Mouse (Mus musculus): ENCODE data around the gene 1700067P10Rik.
A peak's percentile ranks its signal among the peaks of the same experiment; 100 is the strongest.

1700067P10Rik gene

DNA sequence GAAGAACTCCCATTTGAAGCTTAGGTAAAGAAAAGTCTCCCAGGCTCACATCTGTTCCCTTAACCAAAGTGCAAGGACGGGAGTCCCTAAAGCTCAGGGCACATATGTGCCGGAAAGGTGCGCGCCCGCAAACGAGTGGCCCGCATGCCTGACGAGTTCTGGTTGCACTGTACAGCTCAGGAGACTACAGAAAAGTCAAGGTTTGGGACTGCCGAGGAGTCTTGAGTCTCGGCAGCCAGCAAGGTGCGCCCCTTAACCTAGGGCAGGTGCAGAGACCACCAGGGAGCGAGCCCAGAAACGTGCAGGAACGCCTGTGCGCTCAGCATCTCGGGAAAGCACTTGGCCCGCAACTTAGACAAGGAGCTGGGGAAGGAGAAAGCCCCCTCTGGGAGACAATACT is 7.2 kb downstream of the 1700067P10Rik start:
- no peak for DNase-seq

DNA sequence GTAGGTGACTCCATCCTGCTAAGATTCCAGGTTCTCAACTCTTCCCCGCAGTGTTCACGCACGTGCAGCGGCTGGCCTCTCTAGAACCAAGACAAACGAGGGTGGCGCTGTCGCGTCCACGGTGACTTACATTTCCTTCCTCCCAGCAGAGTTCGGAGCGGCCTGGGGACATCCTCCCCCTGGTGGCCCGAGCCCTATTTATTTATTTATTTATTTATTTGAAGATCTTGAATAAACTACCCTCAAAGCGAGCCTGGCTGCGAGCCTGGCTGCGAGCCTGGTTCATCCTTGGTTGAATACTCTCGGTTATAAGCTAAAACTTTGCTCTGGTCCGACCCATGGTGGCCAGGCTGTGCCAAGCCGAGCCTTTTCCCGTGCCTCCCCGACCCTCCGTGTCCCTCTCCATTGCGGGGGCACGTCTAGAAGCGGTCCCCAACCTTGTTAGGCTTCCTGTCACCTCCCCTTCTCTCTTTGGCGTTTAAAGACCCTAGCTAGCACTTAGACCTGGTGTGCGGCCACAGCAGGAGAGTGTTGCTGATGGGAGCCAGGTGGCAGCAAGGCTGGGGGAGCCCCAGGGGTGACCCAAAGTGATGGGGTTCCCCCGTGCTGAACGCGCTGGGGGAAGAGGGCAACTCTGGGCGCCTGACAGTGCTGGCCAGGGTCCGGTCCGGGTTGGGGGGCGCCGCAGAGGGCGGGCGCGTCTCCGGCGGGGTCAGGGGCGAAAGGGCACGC is 8.1 kb downstream of the 1700067P10Rik start:
- no peak for DNase-seq

DNA sequence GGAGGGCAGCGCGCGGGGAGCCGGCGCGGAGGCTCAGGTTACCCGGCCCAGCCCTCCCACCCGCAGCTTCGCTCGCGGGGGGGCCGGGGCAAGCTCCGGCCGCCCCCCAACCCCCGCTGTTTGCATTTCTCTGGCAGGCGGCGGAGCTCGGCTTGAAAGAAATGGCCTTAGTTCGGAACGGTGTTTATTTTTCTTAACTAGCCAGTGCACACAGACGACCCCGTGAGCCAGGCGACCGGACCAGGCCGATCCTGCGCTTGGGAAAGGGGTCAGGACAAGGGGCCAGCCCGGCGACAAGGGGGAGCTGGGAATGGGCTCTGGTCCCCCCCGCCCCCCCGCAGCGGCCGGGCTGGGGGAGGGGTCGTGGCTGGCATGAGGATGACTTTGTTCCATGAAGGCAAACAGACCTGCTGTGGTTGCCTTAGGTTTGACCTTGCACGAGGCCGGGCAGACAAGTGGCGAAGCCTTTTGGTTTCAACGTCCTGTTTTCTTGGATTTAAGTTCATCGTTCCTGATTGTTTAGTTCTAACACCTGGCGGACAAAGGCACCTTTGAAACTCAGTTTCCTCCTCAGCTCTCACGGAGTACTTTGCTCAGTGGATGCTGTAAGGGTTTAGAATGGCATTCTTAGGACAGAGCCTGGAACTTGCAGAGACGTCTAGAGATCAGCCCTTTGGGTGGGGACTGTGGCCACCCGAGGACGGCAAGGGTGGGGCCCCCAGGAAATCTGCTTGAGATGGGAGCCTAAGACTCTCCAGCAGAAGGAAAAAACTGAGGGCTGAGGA is 8.8 kb downstream of the 1700067P10Rik start:
- no peak for DNase-seq

DNA sequence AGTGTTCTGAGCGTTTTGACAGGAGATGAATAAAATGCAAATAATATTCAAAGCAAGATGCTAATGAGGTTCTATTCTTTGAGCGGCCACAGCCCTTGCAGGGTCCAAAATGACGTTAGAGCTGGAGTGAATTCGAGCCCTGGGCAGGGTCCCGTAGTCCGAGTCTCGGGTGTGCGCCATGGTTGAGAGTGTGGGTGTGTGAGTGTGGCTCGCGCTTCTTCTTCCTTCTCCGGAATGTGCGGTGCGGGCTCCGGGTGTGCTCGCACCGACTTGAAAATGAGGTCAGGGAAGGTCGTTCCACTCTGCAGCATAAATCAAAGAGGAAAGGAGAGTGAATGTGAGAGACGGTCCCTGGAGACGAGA is 9.4 kb downstream of the 1700067P10Rik start:
- no peak for DNase-seq

DNA sequence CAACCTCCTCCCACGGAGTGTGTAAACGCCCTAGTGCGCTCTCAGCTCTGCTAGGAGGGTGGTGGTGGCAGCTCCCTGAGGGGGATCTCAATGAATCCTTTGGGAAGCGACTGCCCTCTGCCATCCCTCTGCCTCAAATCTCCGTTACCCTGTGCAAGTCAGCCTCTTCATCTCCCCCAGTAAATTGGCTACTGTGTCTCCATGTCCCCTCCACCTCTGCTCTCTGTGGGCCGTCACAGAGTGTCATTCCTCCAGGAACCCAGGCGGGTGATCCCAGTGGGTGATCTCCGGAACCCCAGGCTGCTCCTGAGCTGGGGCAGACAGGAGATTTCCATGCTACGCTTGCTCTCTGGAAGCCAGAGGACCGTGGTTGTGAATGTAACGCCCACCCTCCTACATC is 10.2 kb downstream of the 1700067P10Rik start:
- no peak for DNase-seq

DNA sequence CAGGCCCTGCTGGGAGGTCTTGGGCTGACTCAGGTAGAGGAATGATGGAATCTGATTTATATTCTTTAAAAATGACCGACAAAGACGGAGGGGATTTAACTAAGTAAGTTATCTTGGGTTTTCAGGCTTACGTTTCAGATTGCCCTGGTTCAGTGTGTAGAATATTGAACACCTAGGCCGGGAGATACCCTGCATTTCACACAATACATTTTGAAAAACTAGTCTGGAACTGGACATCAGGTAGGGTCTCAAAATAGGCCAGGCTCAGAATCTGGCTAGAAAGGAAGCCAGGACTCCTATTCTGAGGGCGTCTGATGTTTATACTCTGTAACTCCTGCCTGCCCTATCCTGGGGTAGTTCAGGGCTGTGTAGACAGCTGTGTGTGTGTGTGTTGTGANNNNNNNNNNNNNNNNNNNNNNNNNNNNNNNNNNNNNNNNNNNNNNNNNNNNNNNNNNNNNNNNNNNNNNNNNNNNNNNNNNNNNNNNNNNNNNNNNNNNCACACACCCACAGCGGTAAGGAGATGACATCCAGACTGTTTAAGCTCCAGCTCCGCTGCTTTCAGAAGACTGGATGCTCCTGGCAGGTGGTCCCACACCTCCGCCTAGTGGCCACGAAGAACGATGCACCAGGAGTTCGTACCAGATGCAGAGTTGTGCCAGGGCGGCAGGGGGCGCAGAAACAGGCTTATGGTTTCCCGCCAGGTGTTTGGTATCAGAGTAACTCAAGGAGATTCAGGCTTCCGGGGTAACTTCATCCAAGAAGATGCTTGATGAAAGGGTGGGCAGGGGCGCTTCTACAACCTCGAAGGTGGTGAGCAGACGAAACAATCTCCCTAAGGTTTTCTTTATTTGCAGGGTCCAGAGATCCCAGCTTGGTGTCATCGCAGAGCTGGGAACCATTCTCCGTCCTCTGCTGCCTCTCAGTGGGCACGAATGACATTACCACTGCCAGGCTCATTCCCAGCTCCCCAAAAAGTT is 11.6 kb downstream of the 1700067P10Rik start:
- peak; percentile 69 for DNase-seq

DNA sequence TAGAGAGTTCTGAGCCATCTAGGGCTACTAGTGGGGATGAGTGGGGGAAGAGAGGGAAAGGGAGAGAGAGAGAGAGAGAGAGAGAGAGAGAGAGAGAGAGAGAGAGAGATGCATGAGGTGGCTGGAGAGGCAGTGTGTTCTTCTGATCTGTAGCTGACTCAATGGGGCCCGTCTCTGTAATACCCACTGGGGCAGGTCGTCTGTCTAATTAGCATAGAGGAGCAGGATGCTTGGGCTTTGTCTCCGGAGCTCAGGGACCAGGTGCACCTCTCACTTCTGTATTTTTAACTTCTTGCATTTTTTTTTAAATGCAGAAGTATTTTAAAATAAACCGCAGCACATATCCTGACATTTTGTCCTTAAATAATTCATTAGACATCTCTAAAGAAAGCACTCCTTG is 18.2 kb downstream of the 1700067P10Rik start:
- DNase-seq: no peak

DNA sequence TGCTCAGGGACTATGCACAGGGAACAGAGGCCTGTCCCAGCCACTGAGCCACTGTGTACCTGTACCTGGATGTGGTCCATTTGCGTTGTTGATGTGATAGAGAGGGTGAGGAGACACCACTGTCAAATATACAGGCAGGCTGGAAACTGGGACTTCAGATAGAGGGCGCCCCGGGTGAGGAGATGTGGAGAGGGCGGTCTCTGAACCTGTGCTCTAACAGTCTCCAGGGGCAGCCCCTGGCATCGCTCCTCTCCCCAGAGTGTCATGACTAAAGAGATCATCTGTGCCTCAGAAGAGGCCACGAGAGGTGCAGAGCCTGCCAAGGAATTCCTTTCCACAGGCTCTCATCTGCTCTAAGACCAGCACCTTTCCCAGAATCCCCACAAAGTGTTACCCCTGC is 18.7 kb downstream of the 1700067P10Rik start:
- no peak for DNase-seq

DNA sequence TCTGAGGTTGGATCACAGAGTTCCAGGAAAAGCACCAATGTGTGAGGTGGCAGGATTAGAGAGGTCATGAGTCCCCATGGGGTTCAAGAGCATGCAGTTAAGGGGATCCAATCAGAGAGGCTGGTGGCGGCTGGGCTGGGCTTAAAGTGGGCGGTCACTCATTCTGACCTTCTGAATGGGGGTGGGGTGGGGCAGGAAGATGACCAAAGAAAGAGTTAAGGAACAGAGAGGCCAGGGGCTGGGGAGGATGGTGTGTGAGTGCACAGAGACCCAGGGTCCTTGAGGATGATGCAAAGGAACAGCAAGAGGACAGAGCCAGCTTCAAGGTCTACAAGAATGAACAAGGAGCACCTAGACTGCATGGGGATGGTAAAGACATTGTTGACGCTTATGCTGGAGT is 19.4 kb downstream of the 1700067P10Rik start:
- no peak for DNase-seq

DNA sequence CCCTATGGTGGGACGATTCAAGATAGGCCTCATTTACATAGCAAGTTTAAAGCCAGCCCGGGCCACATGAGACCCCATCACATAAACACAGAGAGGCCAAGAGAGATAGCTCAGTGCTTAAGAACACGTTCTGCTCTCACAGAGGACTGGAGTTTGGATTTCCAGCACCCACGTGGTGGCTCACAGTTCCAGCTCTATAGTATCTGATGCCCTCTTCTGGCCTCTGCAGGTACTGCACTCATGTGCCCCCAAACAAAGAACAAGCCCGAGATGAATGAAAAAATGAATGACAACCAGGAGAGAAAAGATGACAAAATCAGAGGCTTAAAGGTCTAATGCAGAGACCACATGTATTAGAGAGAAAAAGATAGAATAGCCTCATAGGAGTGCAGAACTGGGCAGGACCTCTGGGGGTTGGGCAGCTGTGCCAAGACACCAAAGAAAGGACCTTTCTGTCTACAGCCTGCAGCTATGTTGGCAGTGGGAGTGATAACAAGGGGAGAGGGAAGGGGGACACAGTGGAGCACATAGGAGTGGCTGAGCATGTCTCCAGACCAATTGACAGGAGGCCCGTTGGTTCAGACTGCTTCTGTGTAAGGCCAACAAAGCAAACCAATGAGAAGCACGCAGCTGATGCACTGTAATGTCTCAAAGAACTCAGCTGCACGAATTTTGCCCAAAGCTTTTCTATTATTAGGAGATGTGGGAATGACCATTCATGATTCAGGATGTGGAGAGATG is 21.6 kb downstream of the 1700067P10Rik start:
- DNase-seq: no peak

DNA sequence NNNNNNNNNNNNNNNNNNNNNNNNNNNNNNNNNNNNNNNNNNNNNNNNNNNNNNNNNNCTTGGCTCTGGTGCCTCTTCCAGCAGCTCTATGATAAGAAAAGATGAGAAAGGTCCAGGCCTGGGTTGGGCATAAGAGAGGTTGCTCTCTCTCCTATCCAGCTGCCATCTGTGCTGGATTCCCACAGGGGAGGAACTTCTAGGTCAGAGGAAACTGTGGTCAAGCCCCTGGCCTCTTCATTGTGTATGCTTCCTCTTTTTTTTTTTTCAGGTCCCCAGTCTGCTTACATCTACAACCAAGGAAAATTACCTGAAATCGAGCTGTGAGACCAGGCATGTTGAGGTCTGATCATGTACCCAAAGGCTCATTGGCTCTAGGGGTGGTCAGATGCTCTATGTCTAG is 29.5 kb downstream of the 1700067P10Rik start:
- DNase-seq: no peak

DNA sequence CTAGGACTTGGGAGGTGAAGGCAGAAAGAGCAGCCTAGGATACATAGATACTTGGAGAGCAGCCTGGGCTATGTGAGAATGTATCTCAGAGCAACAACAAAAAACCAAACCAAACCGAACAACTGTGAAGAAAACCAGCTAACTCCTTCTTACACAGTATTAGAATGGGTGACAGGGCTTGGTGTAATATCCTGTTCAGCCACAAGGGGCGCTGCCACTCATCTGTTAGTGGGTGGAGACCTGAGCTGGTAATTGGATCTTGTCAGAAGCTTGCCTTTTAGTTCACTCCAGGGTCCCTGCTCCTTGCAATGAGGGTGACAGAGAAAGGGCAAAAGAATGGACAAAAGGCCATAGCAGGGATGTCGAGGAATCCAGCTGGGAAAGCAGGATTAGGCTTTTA is 30.5 kb downstream of the 1700067P10Rik start:
- peak; percentile 20 for DNase-seq

DNA sequence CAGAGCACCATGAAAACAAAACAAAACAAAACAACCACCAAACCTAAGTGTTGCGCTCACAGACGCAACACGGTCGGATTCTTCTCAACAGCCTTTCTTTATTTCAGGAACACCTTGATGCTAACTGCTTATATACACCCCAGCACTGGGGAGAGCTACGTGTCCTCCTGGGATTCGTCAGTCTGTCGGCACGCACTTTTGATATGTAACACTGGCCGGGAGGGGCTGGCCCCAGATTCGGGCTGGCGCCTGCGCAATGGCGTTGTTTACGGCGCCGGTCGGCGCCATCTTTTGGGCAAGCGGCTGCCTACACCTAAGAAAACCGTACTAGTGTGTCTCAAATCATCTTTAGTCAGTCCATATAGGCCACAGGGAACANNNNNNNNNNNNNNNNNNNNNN is 31.3 kb downstream of the 1700067P10Rik start:
- no peak for DNase-seq

DNA sequence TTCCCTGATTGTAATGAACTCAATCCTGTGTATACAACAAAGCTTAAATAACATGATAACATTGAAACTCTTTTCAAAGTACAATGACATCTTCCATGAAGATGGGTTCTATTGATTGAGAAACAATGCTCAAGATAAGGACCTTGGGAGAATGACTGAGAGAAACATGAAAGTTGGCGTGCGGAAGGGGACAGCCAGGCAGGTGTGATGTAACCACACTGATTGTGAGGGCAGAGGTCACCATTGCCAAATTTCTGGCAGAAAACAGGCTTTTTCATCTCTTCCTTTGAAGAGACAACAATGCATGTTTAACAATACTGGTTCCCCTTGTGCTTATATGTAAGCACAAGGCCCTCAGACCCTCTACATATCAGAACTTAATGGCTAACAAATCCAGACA is 43.7 kb downstream of the 1700067P10Rik start:
- no peak for DNase-seq
